ENCODE assay signal across 9 mouse cellular contexts in the genomic region with DNA sequence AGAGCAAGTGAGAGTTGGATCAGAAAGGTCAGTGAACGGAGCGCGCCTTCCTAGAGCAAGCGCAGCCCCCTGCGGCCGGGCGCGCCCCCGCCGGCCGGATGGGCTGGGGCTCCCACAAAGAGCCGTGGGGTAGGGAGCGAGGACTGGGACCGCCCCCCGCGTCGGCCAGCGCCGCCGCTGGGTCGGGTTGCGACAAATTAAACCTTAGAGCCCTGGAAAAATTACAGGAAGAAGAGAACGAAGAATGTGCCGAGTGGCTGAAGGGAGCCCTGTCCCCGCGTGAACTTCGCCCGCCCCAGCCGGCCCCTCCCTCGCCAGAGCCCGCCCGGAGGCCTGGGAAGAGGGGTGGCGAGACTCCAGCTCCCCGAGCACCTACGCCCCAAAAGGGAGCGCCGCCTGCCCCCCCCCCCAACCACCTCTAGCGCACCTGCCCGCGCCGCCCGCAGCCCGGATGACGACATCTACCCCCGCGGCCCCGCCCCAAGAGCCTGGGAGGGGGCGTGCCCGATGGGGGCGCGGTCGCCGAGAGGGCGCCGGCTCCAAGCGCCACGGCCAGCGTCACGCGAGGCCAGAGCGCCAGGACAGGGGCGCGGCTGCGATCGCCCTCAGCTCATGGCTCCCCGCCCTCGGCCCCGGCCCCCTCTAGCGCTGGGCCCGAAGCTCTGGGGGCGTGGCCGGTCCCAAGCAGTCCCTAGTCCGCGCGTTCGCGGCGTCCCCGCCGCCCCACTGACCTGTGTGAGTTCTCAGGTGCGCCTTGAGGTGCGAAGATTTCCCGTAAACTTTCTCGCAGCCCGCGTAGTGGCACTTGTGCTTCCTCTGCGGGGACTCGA. TPM values are rescaled to one million over a fixed set of nuclear protein-coding genes. Genes with fewer than 3 reads are reported as not detected.
A peak's percentile ranks its signal among the peaks of the same experiment; 100 is the strongest.
DNase-seq lines count a peak whose midpoint lies in the region; TF ChIP-seq lines count a peak whose summit lies in the region.
"Had no signal": no experiment of that assay in that cellular context is flagged by ENCODE, and none has a peak within 500 bp of the region (broad histone marks: within the 10 kb centered on the region; RNA-seq: fewer than 3 reads in every experiment).

No protein-coding gene starts in this region.

- no peak for TF ChIP-seq EP300 in ES-Bruce4 (IDR thresholded peaks at IDR 0.05; ENCODE audit: insufficient read depth, low read depth, low read length)

- H3K9ac ChIP-seq in ES-Bruce4 (ENCODE audit: low read depth, poor library complexity, severe bottlenecking) = peak overlapping the region; percentile 95

- WGBS in forebrain, embryonic 10.5 days = under 1% methylated on average over 83 of the region's 88 CpGs

- H3K9me3 ChIP-seq in ES-Bruce4 (replicated peaks; ENCODE audit: control insufficient read depth, insufficient read depth, low read length, poor library complexity, severe bottlenecking) = no peaks in the 10 kb centered on the region
- H3K9me3 ChIP-seq in forebrain, embryonic 10.5 days = no peaks in the 10 kb centered on the region

- TF ChIP-seq POLR2A in ES-Bruce4 (IDR thresholded peaks at IDR 0.05; ENCODE audit: insufficient read depth, low read length) = no peak

- peaks cover 4% of the 10 kb centered on the region for H3K4me1 ChIP-seq in ES-Bruce4 (ENCODE audit: control insufficient read depth, insufficient read depth, low read length)
- H3K4me1 ChIP-seq in forebrain, embryonic 10.5 days = peaks cover 50% of the 10 kb centered on the region

- H3K36me3 ChIP-seq in ES-Bruce4 (ENCODE audit: control insufficient read depth, insufficient read depth, low read length, poor library complexity, severe bottlenecking) = no peaks in the 10 kb centered on the region
- no peaks in the 10 kb centered on the region for H3K36me3 ChIP-seq in forebrain, embryonic 10.5 days (replicated peaks)

- TF ChIP-seq CTCF in ES-Bruce4 (IDR thresholded peaks at IDR 0.05; ENCODE audit: low read depth, low read length) = no peak

- H3K27ac ChIP-seq in ES-Bruce4 (ENCODE audit: insufficient read depth, low read length) = peak overlapping the region; percentile 64
- H3K27ac ChIP-seq in forebrain, embryonic 10.5 days = peak overlapping the region; percentile 95

- no peaks in the 10 kb centered on the region for H3K27me3 ChIP-seq in ES-Bruce4 (ENCODE audit: control insufficient read depth, insufficient read depth, low read length, poor library complexity, severe bottlenecking)
- peaks cover 20% of the 10 kb centered on the region for H3K27me3 ChIP-seq in forebrain, embryonic 10.5 days (ENCODE audit: poor library complexity, severe bottlenecking)

- peak overlapping the region; percentile 92 for H3K4me3 ChIP-seq in ES-Bruce4 (ENCODE audit: low read depth, low read length)
- peak overlapping the region; percentile 93 for H3K4me3 ChIP-seq in forebrain, embryonic 10.5 days

- intact Hi-C loops in heart, postnatal 14 days (cut with DNase I) = loop anchor here (1.0 to 10.0 kb wide), 4 partner anchors 41 to 217 kb away; partner anchors contain the start of gene Trpm1

- DNase-seq in c-Kit-negative CD71-positive TER-119-positive erythroid progenitor cells, embryonic 14.5 days (ENCODE audit: low read depth, low spot score) = peak; percentile 72
- peak; percentile 74 for DNase-seq in forebrain, embryonic 10.5 days (ENCODE audit: extremely low spot score, low spot score)
- DNase-seq in heart, postnatal 14 days = peak; percentile 95
- peak; percentile 77 for DNase-seq in layer of hippocampus, adult 9-11 months
- peak; percentile 95 for DNase-seq in lung, postnatal 36 days
- DNase-seq in retina, embryonic 14.5 days (ENCODE audit: low spot score) = peak; percentile 80
- peak; percentile 89 for DNase-seq in urinary bladder, adult 2 months (ENCODE audit: low spot score)

RNA-seq across cellular contexts. Expression of gene Klf13, which starts 1.3 kb away (rescaled TPM):
- 36.5 and 38.2 TPM in 2 replicates for polyA plus RNA-seq in ES-Bruce4 (2011; ENCODE audit: insufficient read depth, insufficient read length, low read depth, missing spikeins)
- polyA plus RNA-seq in forebrain, embryonic 10.5 days (2016; fragmentation: Nextera tagmentation; extraction: Ambion mirVana) = 23.1 and 23.8 TPM in 2 replicates
- 10 to 100 TPM; 93.5 to 97.3 TPM for total RNA-seq in heart, postnatal 14 days (2021)
- 13.0 and 21.9 TPM in 2 replicates for polyA plus RNA-seq in urinary bladder, adult 2 months (2012; rRNA removed)

RNA-seq across cellular contexts. Expression of gene E030018B13Rik, which starts 20.8 kb away (rescaled TPM):
- polyA plus RNA-seq in ES-Bruce4 (2011; ENCODE audit: insufficient read depth, insufficient read length, low read depth, missing spikeins) = not detected in 2 replicates
- polyA plus RNA-seq in forebrain, embryonic 10.5 days (2016; fragmentation: Nextera tagmentation; extraction: Ambion mirVana) = 0.21 TPM in 1 of 2 replicates, not detected in the other
- total RNA-seq in heart, postnatal 14 days (2021) = not detected
- not detected in 2 replicates for polyA plus RNA-seq in urinary bladder, adult 2 months (2012; rRNA removed)
- total RNA-seq: layer of hippocampus, postnatal 14 days had no signal

Comparison
In these comparisons a context has a peak if more than half of its experiments do, and no peak if none do; other contexts are left out.
1. Peak in every context shown above with its lines: DNase-seq, H3K4me3 ChIP-seq and H3K27ac ChIP-seq.